Mouse (Mus musculus) right cerebral cortex, postnatal 14 days (tissue): ENCODE data around the gene Tle3.

Experiments used
- DNase-seq: peaks from one replicate; pipeline ENCODE4 v3.0.0; 2022

Tle3 gene

GRCm38 (mm10) chr9:61360163-61360562 is 12.0 kb upstream of the Tle3 start:
- no peak for DNase-seq

- no peak for DNase-seq
These were observed 11.2 kb upstream of the Tle3 start for GRCm38 (mm10) chr9:61360727-61361631.

- DNase-seq = no peak
These were observed 9.0 kb upstream of the Tle3 start for GRCm38 (mm10) chr9:61363194-61363593.

GRCm38 (mm10) chr9:61366108-61366507 is 6.1 kb upstream of the Tle3 start:
- DNase-seq = no peak

GRCm38 (mm10) chr9:61367156-61367555 is 5.0 kb upstream of the Tle3 start:
- no peak for DNase-seq

GRCm38 (mm10) chr9:61367857-61368566 is 4.2 kb upstream of the Tle3 start:
- DNase-seq = no peak

- DNase-seq = peak; percentile 35
These were observed 3.5 kb upstream of the Tle3 start for GRCm38 (mm10) chr9:61368567-61369240.

GRCm38 (mm10) chr9:61369316-61370273 is 2.6 kb upstream of the Tle3 start:
- DNase-seq = peak; percentile 31

GRCm38 (mm10) chr9:61370454-61370888 is 1.7 kb upstream of the Tle3 start:
- DNase-seq = peak; percentile 100

GRCm38 (mm10) chr9:61370889-61371754 is 1.0 kb upstream of the Tle3 start:
- DNase-seq = peak; percentile 71

- no peak for DNase-seq
These were observed 377 bp downstream of the Tle3 start for GRCm38 (mm10) chr9:61372510-61372975.

- peak; percentile 46 for DNase-seq
These were observed 939 bp downstream of the Tle3 start for GRCm38 (mm10) chr9:61372976-61373633.

- DNase-seq = no peak
These were observed 1.4 kb downstream of the Tle3 start for GRCm38 (mm10) chr9:61373634-61373941.

GRCm38 (mm10) chr9:61373942-61374900 is 2.1 kb downstream of the Tle3 start:
- DNase-seq = peak; percentile 40

GRCm38 (mm10) chr9:61375002-61375401 is 2.8 kb downstream of the Tle3 start:
- DNase-seq = no peak

- DNase-seq = no peak
These were observed 3.8 kb downstream of the Tle3 start for GRCm38 (mm10) chr9:61375802-61376561.

GRCm38 (mm10) chr9:61376650-61377049 is 4.5 kb downstream of the Tle3 start:
- DNase-seq = no peak

GRCm38 (mm10) chr9:61377706-61378479 is 5.7 kb downstream of the Tle3 start:
- DNase-seq = no peak
